8 mouse cellular contexts compared by ENCODE assay signal in the genomic region with DNA sequence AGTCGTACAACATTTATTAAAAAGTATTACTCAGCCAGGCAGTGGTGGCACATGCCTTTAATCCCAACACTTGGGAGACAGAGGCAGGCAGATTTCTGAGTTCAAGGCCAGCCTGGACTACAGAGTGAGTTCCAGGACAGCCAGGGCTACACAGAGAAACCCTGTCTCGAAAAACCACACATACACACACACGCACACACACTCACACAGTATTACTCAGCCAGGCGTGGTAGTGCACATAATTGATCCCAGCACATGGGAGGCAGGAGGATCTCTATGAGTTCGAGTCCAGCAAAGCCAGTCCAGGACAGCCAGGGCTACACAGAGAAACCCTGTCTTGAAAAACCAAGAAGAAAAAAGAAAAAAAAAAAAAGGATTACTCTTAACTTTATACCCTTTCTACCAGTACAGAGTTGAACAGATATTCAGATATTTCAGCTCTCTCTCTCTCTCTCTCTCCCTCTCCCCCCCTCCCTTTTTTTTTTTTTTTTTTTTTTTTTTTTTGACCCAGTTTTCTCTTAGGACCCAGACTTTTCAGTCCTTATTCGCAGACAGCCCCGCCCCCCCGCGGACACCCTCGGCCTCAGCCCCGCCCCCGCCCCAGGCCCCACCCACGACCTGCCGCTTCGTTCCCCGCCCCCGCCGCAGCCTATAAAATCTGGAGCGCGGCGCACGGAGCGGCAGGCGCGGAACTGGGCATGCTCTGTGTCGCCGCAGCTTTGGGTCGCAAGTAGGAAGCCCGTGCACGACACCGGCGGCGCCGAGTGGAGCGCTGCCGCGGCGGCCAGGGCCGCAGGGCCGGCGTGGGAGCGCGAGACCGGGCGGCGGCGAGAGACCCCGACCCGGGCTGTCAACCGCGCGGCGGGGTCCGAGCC. TPM values are rescaled to one million over a fixed set of nuclear protein-coding genes. Genes with fewer than 3 reads are reported as not detected.
DNase-seq lines count a peak whose midpoint lies in the region; ATAC-seq and TF ChIP-seq lines count a peak whose summit lies in the region.

A gene (plus strand): TSS at position 683 of the 875 bp plus-strand sequence.

- H3K4me2 ChIP-seq in lung, embryonic 14.5 days, result peak within 1 kb of the TSS; percentile 79

- TF ChIP-seq RAD21 in MEL (IDR thresholded peaks at IDR 0.05; ENCODE audit: low read depth, low read length), result no peak

- peaks cover 12 to 21% of the 10 kb centered on the region in 2 experiments for H3K4me1 ChIP-seq in MEL (ENCODE audit: control insufficient read depth in 1 of 2, insufficient read depth in 2 of 2, low read length in 2 of 2)
- H3K4me1 ChIP-seq in lung, embryonic 14.5 days (ENCODE audit: insufficient read depth), result 0 out of 2 replicates have a peak, but pooled peaks cover 4% of the 10 kb centered on the region

- H3K27ac ChIP-seq in MEL (ENCODE audit: control insufficient read depth, low read depth, low read length), result peak within 1 kb of the TSS; percentile 70
- H3K27ac ChIP-seq in lung, embryonic 14.5 days (ENCODE audit: low read depth), result peak within 1 kb of the TSS; percentile 80

- peak; percentile 78 for ATAC-seq in lung, embryonic 14.5 days (ENCODE audit: insufficient read depth)
- ATAC-seq in neutrophil, adult 5-6 weeks (ENCODE audit: extremely low read depth, insufficient number of reproducible peaks, low FRiP score, poor library complexity, severe bottlenecking), result peak; percentile 71

- peak; percentile 90 for DNase-seq in MEL (ENCODE audit: low read depth, low spot score)
- peak; percentile 90 for DNase-seq in cerebellum, adult 8-10 months
- DNase-seq in forelimb bud, embryonic 11.5 days (ENCODE audit: low read depth, low spot score), result peak; percentile 80
- DNase-seq in heart, postnatal 4 days, result peak; percentile 93
- peak; percentile 78 to 90 for DNase-seq in layer of hippocampus, adult 8-10 months (ENCODE audit: low spot score in 2 of 2)
- peak; percentile 93 for DNase-seq in lung, embryonic 14.5 days
- peak; percentile 90 for DNase-seq in testis, postnatal 14 days (ENCODE audit: low spot score)

- TF ChIP-seq POLR2A in MEL (IDR thresholded peaks at IDR 0.05; ENCODE audit: control insufficient read depth in 1 of 2, insufficient read depth in 1 of 2, low read depth in 1 of 2, low read length in 2 of 2, poor library complexity in 1 of 2), result peak; percentile 84 to 86

- H3K4me3 ChIP-seq in MEL (ENCODE audit: control insufficient read depth in 1 of 2, insufficient read depth in 1 of 2, low read depth in 2 of 2, low read length in 2 of 2), result peak within 1 kb of the TSS; percentile 96 to 98
- peak within 1 kb of the TSS; percentile 76 for H3K4me3 ChIP-seq in lung, embryonic 14.5 days (ENCODE audit: low read depth, low read length)

- WGBS in lung, embryonic 14.5 days, result 7% methylated on average over 54 of the region's 54 CpGs

- H3K27me3 ChIP-seq in MEL (ENCODE audit: control insufficient read depth in 1 of 2, insufficient read depth in 2 of 2, low read length in 2 of 2), result no peaks in the 10 kb centered on the region
- no peaks in the 10 kb centered on the region for H3K27me3 ChIP-seq in lung, embryonic 14.5 days (ENCODE audit: insufficient read depth, low read length)

- no peak for TF ChIP-seq CTCF in MEL (IDR thresholded peaks at IDR 0.05 in 2 of 3, conservative IDR thresholded peaks at IDR 0.05 in 1 of 3; ENCODE audit: control insufficient read depth in 1 of 3, insufficient read depth in 1 of 3, low read depth in 2 of 3, low read length in 3 of 3, poor library complexity in 1 of 3, severe bottlenecking in 1 of 3)
- no peak for TF ChIP-seq CTCF in lung, embryonic 14.5 days (IDR thresholded peaks at IDR 0.05; ENCODE audit: low read depth)

- peak within 1 kb of the TSS; percentile 93 for H3K9ac ChIP-seq in MEL (ENCODE audit: control insufficient read depth, low read depth, low read length, poor library complexity, severe bottlenecking)
- H3K9ac ChIP-seq in lung, embryonic 14.5 days, result peak within 1 kb of the TSS; percentile 76

- H3K9me3 ChIP-seq in MEL (replicated peaks; ENCODE audit: insufficient read depth, low read length), result no peaks in the 10 kb centered on the region
- H3K9me3 ChIP-seq in lung, embryonic 14.5 days (ENCODE audit: low read depth, low read length), result no peaks in the 10 kb centered on the region

- H3K36me3 ChIP-seq in MEL (ENCODE audit: control insufficient read depth in 1 of 2, insufficient read depth in 2 of 2, low read length in 2 of 2), result peaks cover 4 to 26% of the 10 kb centered on the region in 2 experiments
- no peaks in the 10 kb centered on the region for H3K36me3 ChIP-seq in lung, embryonic 14.5 days (ENCODE audit: insufficient read depth)

- TF ChIP-seq EP300 in MEL (IDR thresholded peaks at IDR 0.05; ENCODE audit: low read depth in 1 of 2, low read length in 2 of 2), result no peak

- H3K79me2 ChIP-seq in MEL (ENCODE audit: control insufficient read depth, insufficient read depth, low read length, poor library complexity), result peaks cover 37% of the 10 kb centered on the region

TF ChIP-seq in MEL, 35 proteins besides CTCF, POLR2A, EP300 and RAD21:
- TF ChIP-seq POLR2AphosphoS5 (IDR thresholded peaks at IDR 0.05; ENCODE audit: borderline replicate concordance, low read depth, low read length) (no peak), CHD1 (IDR thresholded peaks at IDR 0.05; ENCODE audit: low read depth, low read length) (no peak), NRF1 (IDR thresholded peaks at IDR 0.05; ENCODE audit: insufficient read depth, low read depth, low read length, poor library complexity, severe bottlenecking) (peak; percentile 74), USF2 (IDR thresholded peaks at IDR 0.05; ENCODE audit: borderline replicate concordance in 1 of 2, insufficient read depth in 1 of 2, low read depth in 1 of 2, low read length in 2 of 2) (no peak), GATA1 (IDR thresholded peaks at IDR 0.05; ENCODE audit: low read depth, low read length) (no peak), MXI1 (IDR thresholded peaks at IDR 0.05; ENCODE audit: low read depth, low read length) (peak; percentile 59; the same call in 1 of the 2 replicates), TCF12 (IDR thresholded peaks at IDR 0.05; ENCODE audit: low read depth, low read length) (peak; percentile 73), TAL1 (IDR thresholded peaks at IDR 0.05; ENCODE audit: low read length) (no peak), MEF2A (IDR thresholded peaks at IDR 0.05; ENCODE audit: extremely low read depth, insufficient replicate concordance, low read depth, low read length, poor library complexity, severe bottlenecking) (no peak), POLR2AphosphoS2 (IDR thresholded peaks at IDR 0.05; ENCODE audit: low read length) (peak; percentile 72; the same call in 1 of the 2 replicates), USF1 (IDR thresholded peaks at IDR 0.05; ENCODE audit: low read depth, low read length) (no peak; the same call in 1 of the 2 replicates), ELF1 (IDR thresholded peaks at IDR 0.05; ENCODE audit: low read depth, low read length) (peak; percentile 67; the same call in 1 of the 2 replicates), ZMIZ1 (IDR thresholded peaks at IDR 0.05; ENCODE audit: low read depth, low read length) (peak; percentile 98), ETS1 (IDR thresholded peaks at IDR 0.05; ENCODE audit: low read depth, low read length) (peak; percentile 23; the same call in 1 of the 2 replicates), NELFE (IDR thresholded peaks at IDR 0.05; ENCODE audit: low read depth, low read length) (peak; percentile 91), MAX (IDR thresholded peaks at IDR 0.05; ENCODE audit: low read length) (no peak), HCFC1 (IDR thresholded peaks at IDR 0.05; ENCODE audit: low read depth, low read length) (peak; percentile 76), MYC (IDR thresholded peaks at IDR 0.05; ENCODE audit: low read depth, low read length) (no peak), SIN3A (IDR thresholded peaks at IDR 0.05; ENCODE audit: low read length) (peak; percentile 74), TBP (IDR thresholded peaks at IDR 0.05; ENCODE audit: low read depth, low read length) (peak; percentile 68; the same call in 1 of the 2 replicates), ZNF384 (IDR thresholded peaks at IDR 0.05; ENCODE audit: low read depth, low read length) (peak; percentile 84)

RNA-seq across cellular contexts. Expression of the gene that starts here (rescaled TPM):
- total RNA-seq in MEL (2012; rRNA removed), result 22.6 and 25.9 TPM in 2 replicates
- 10 to 100 TPM; 50.4 to 84.8 TPM for polyA plus RNA-seq in MEL (2012; ENCODE audit: insufficient read depth in 1 of 2, insufficient read length in 2 of 2, low read depth in 1 of 2, low replicate concordance in 2 of 2, missing spikeins in 1 of 2)
- 10 to 100 TPM; 12.0 to 12.4 TPM for total RNA-seq in heart, postnatal 4 days (2021)
- 10 to 100 TPM; 44.5 to 49.5 (median 47.1) TPM for total RNA-seq in layer of hippocampus, adult 8-10 months (2022)
- polyA plus RNA-seq in lung, embryonic 14.5 days (2014; fragmentation: Nextera tagmentation; extraction: Ambion mirVana), result 20.4 and 21.2 TPM in 2 replicates
- total RNA-seq in neutrophil, adult 5-6 weeks (2017), result 25.8 and 28.4 TPM in 2 replicates

Comparison
In these comparisons a context has a peak if more than half of its experiments do, and no peak if none do; other contexts are left out.
1. Peak in every context shown above with its lines: DNase-seq, ATAC-seq, H3K4me3 ChIP-seq and H3K27ac ChIP-seq.